Mouse (Mus musculus) liver, embryonic 13.5 days (tissue): Measurements from ENCODE around the gene Dgki. TPM values are rescaled to one million over a fixed set of nuclear protein-coding genes. Genes with fewer than 3 reads are reported as not detected.

ENCODE experiments used
- ATAC-seq: fragments of 200-750 bp; cut with Nextera tagmentation; 2 replicates; pipeline ENCODE4 v1.8.0; 2017; ENCODE audit warnings: low read depth, mild to moderate bottlenecking, moderate number of reproducible peaks, moderate library complexity
- DNase-seq: peaks from one replicate; pipeline ENCODE4 v3.0.0; 2022
- H3K27ac ChIP-seq: fragments of 300-500 bp; sonication (generic); 2 replicates; pipeline ENCODE4 v1.5.1; 2015; ENCODE audit warnings: moderate library complexity, mild to moderate bottlenecking, inconsistent platforms
- H3K27me3 ChIP-seq: fragments of 300-500 bp; sonication (generic); 2 replicates; pipeline ENCODE4 v1.6.1; 2015; ENCODE audit warnings: mild to moderate bottlenecking, inconsistent platforms
- H3K36me3 ChIP-seq: fragments of 300-500 bp; sonication (generic); 2 replicates; pipeline ENCODE4 v1.6.1; 2015; ENCODE audit warnings: mild to moderate bottlenecking, inconsistent platforms
- H3K4me1 ChIP-seq: fragments of 300-500 bp; sonication (generic); replicated peaks from 2 replicates; pipeline ENCODE4 v1.6.1; 2015; ENCODE audit warnings: inconsistent platforms
- H3K4me2 ChIP-seq: fragments of 300-500 bp; sonication (generic); 2 replicates; pipeline ENCODE4 v1.6.1; 2015; ENCODE audit warnings: inconsistent platforms, mild to moderate bottlenecking, moderate library complexity
- H3K4me3 ChIP-seq: fragments of 300-500 bp; sonication (generic); replicated peaks from 2 replicates; pipeline ENCODE4 v1.5.1; 2015; ENCODE audit warnings: mild to moderate bottlenecking, inconsistent platforms
- H3K9ac ChIP-seq: fragments of 300-500 bp; sonication (generic); 2 replicates; pipeline ENCODE4 v1.6.1; 2015; ENCODE audit warnings: mild to moderate bottlenecking, inconsistent platforms
- H3K9me3 ChIP-seq: fragments of 300-500 bp; sonication (generic); replicated peaks from 2 replicates; pipeline ENCODE4 v1.6.1; 2016; ENCODE audit warnings: inconsistent platforms
- WGBS: fragments of 180-500 bp; shearing (Covaris S2); methylation state at CpG from one replicate; pipeline ENCODE4 v1.1.7; 2015; ENCODE audit not compliant: insufficient replicate concordance; 5-methylcytosine and 5-hydroxymethylcytosine counted together
- polyA plus RNA-seq: library from polyadenylated mRNA; unstranded; fragments of >200 nt; fragmentation: Nextera tagmentation; extraction: Ambion mirVana; gene quantifications from 2 replicates; pipeline ENCODE4 v1.2.1, GENCODE M21; 2015

The Dgki gene
- polyA plus RNA-seq, 1 experiment from 2014 or later, result 0.06 TPM

DNA sequence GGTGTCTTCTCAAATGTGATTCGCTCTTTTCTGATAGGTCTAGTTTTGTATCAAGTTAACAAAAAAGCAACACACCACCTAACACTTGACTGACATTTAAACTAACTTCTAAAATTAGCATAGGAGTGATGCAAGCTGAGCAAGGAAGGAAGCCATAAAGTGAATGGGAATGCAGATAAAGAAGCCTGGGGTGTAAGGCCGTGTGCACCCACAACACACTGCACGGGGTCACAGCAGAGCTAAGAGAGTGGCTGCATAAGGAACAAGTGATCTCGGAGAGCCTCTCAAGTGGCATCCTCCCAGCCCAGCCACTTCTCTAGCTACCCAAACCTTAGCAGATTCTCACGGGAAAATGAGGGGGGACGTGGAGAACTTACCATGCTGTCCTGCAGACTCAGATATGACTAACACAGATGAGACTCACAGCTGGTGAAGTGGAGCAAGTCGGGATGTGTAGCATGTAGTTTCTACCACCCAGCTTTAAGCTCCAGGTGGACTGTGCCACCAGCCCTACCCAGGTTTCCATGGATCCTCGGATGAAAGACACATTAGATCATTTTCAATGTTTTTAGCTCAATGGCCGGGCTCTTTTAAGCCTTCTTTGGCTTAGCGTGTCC is 38.6 kb downstream of the Dgki start:
- H3K9ac ChIP-seq, result no peak overlapping the region
- no peak overlapping the region for H3K4me3 ChIP-seq
- WGBS, result 40% methylated on average over 10 of the region's 10 CpGs
- no peak overlapping the region for H3K4me2 ChIP-seq
- H3K9me3 ChIP-seq, result no peaks in the 10 kb centered on the region
- DNase-seq, result no peak
- H3K27me3 ChIP-seq, result no peaks in the 10 kb centered on the region
- H3K4me1 ChIP-seq, result no peaks in the 10 kb centered on the region
- H3K36me3 ChIP-seq, result no peaks in the 10 kb centered on the region
- no peak for ATAC-seq
- no peak overlapping the region for H3K27ac ChIP-seq

DNA sequence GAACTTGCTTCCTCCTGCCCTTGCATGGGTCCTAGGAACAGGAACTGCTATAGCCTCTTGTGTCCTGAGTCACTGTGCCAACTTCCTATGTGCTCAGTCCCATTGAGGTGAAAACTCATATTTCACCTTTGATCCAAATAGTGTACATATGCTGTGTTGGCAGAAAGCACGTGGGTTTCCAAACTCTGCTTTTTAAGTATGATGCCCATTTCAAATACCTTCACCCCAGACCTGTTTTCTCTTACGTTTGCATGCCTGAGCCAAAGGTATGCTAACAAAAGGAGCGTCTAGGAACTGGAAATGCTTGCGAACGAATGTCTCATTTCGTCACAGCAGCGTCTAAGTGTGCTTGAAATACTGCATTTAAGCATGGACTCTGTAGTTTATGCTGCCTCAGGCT is 41.3 kb downstream of the Dgki start:
- no peaks in the 10 kb centered on the region for H3K4me1 ChIP-seq
- no peak for ATAC-seq
- no peaks in the 10 kb centered on the region for H3K27me3 ChIP-seq
- no peak overlapping the region for H3K4me2 ChIP-seq
- WGBS, result 59% methylated on average over 7 of the region's 7 CpGs
- H3K9me3 ChIP-seq, result no peaks in the 10 kb centered on the region
- no peak for DNase-seq
- no peak overlapping the region for H3K27ac ChIP-seq
- no peaks in the 10 kb centered on the region for H3K36me3 ChIP-seq
- no peak overlapping the region for H3K9ac ChIP-seq
- no peak overlapping the region for H3K4me3 ChIP-seq

DNA sequence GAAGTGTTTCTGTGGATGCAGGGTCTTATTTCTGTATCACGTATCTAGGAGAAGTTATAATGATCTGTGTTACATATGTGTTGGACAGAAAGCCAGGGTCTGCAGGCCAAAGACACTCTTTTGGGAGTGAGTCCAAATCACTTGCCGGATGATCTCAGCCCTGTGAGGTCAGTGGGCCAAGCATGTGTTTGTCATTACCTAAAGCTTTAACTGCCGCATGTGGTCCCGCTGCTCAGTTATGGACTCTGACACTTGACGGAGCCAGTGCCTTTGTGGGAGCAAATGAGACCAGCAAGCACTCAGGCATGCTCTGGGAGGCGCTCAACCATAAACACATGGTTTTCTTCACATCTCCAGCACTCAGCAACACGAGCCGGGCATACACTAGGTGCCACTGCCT is 45.8 kb downstream of the Dgki start:
- 67% methylated on average over 8 of the region's 8 CpGs for WGBS
- H3K4me1 ChIP-seq, result no peaks in the 10 kb centered on the region
- H3K36me3 ChIP-seq, result no peaks in the 10 kb centered on the region
- no peak overlapping the region for H3K4me3 ChIP-seq
- DNase-seq (no peak), ATAC-seq (no peak)
- no peak overlapping the region for H3K27ac ChIP-seq
- no peak overlapping the region for H3K4me2 ChIP-seq
- H3K9ac ChIP-seq, result no peak overlapping the region
- H3K27me3 ChIP-seq, result no peaks in the 10 kb centered on the region
- H3K9me3 ChIP-seq, result no peaks in the 10 kb centered on the region

DNA sequence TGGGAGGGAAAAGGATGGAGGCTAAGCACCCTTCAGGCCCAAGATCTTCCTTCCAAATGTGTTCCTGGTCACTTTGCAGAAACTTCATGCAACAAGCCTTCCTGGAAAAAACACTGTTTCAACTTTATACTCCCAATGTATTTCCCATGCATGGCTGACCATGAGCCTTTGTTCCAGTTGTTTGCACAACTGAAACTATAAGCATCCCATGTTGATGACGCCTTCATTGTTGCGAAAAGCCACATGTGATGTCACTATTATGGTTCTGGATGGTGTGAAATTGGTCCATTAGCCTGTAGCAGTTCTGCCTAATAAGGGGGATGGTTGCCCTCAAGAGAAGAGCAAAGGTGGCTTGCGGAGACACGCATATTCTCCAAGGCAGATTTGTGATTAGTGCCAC is 47.4 kb downstream of the Dgki start:
- WGBS, result 83% methylated on average over 4 of the region's 4 CpGs
- H3K9me3 ChIP-seq, result no peaks in the 10 kb centered on the region
- no peaks in the 10 kb centered on the region for H3K4me1 ChIP-seq
- no peaks in the 10 kb centered on the region for H3K27me3 ChIP-seq
- no peak overlapping the region for H3K27ac ChIP-seq
- no peak overlapping the region for H3K9ac ChIP-seq
- DNase-seq (no peak), ATAC-seq (no peak)
- H3K36me3 ChIP-seq, result no peaks in the 10 kb centered on the region
- H3K4me3 ChIP-seq, result no peak overlapping the region
- H3K4me2 ChIP-seq, result no peak overlapping the region

DNA sequence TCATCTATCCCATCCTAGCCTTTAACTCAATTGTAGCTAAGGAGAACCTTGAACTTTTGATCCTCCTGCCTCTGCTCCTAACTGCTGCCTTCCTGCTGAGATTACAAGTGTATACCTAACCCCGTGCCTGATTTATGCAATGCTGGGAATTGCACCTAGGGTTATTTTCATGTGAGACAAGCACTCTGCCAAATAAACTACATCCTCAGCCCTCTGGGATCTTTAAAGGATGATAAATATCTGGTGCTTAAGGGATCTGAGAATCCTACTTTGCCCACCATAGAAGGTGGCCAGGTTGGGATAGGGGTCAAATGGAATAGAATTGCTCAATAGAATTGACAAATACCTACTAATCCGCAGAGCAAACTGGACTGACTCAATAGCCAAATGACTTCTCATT is 49.3 kb downstream of the Dgki start:
- no peaks in the 10 kb centered on the region for H3K27me3 ChIP-seq
- 58% methylated on average over 2 of the region's 2 CpGs for WGBS
- no peak overlapping the region for H3K4me3 ChIP-seq
- H3K27ac ChIP-seq, result no peak overlapping the region
- DNase-seq (no peak), ATAC-seq (no peak)
- no peaks in the 10 kb centered on the region for H3K36me3 ChIP-seq
- no peak overlapping the region for H3K9ac ChIP-seq
- H3K4me1 ChIP-seq, result no peaks in the 10 kb centered on the region
- no peak overlapping the region for H3K4me2 ChIP-seq
- no peaks in the 10 kb centered on the region for H3K9me3 ChIP-seq

DNA sequence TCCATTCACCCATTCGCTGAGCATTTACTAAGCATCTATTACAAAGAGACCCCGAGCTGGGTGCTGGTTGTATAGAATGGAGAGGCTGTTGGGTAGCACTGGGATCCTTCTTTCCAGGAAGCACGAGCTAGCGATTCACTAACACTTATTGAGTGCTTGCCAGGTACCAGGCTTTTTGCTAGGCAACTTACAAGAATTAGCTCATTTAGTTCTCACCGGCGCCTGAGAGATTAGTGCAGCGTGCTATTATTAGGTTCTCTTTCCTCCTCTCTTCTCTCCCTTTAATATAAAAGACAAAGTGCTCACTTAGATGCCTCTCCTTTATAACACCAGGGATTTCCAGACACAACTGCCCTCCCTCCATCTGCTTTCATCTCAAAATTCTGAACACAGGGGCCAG is 54.2 kb downstream of the Dgki start:
- Histone ChIP-seq H3K4me1 (no peaks in the 10 kb centered on the region), H3K9ac (no peak overlapping the region), H3K27me3 (no peaks in the 10 kb centered on the region), H3K27ac (no peak overlapping the region), H3K4me3 (no peak overlapping the region), H3K36me3 (no peaks in the 10 kb centered on the region), H3K9me3 (no peaks in the 10 kb centered on the region), H3K4me2 (no peak overlapping the region)
- ATAC-seq (no peak), DNase-seq (no peak)
- 75% methylated on average over 7 of the region's 7 CpGs for WGBS

DNA sequence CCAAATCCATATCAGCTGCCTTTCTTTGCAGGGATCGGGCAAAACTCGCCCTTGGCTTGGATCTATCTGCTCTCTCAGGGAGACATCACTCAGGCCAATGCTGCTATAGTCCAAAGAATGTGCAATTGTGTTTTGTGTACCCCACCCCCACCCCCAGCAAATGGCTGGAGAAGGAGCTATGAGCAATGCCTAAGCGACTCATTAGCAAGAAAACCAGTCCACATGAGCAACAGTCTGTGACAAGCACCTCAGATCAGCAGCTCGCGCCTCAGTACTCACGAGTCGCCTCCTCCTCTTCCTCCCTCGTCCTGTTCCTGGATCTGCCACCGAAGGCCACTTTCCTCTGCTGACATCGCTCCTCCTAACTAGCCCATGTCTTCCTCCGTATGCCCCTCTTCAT is 55.9 kb downstream of the Dgki start:
- Histone ChIP-seq H3K27ac (no peak overlapping the region), H3K4me3 (no peak overlapping the region), H3K9me3 (no peaks in the 10 kb centered on the region), H3K4me2 (no peak overlapping the region), H3K9ac (no peak overlapping the region), H3K4me1 (no peaks in the 10 kb centered on the region), H3K36me3 (no peaks in the 10 kb centered on the region), H3K27me3 (no peaks in the 10 kb centered on the region)
- DNase-seq, result no peak
- whole genome bisulfite sequencing, result 67% methylated on average over 11 of the region's 11 CpGs
- ATAC-seq, result no peak

DNA sequence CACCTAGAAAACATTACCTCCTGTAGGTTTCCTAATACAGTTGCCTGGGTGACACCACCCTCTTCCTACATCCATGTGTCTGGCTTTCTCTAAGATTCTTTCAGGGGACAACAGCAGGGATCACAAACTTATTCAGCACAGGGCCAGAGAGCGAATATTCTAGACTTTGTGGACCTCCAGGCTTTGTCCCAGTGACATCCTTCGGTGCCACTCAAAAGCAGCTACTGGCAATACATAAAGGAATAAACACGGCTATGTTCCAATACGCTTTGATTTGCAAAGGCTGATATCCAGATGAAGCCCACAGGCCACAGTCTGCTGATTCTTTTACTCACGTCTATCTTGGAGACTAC is 57.2 kb downstream of the Dgki start:
- Histone ChIP-seq H3K27me3 (no peaks in the 10 kb centered on the region), H3K9ac (no peak overlapping the region), H3K4me2 (no peak overlapping the region), H3K4me3 (no peak overlapping the region), H3K4me1 (no peaks in the 10 kb centered on the region), H3K27ac (no peak overlapping the region), H3K9me3 (no peaks in the 10 kb centered on the region), H3K36me3 (no peaks in the 10 kb centered on the region)
- ATAC-seq (no peak), DNase-seq (no peak)
- 70% methylated on average over 5 of the region's 5 CpGs for WGBS

DNA sequence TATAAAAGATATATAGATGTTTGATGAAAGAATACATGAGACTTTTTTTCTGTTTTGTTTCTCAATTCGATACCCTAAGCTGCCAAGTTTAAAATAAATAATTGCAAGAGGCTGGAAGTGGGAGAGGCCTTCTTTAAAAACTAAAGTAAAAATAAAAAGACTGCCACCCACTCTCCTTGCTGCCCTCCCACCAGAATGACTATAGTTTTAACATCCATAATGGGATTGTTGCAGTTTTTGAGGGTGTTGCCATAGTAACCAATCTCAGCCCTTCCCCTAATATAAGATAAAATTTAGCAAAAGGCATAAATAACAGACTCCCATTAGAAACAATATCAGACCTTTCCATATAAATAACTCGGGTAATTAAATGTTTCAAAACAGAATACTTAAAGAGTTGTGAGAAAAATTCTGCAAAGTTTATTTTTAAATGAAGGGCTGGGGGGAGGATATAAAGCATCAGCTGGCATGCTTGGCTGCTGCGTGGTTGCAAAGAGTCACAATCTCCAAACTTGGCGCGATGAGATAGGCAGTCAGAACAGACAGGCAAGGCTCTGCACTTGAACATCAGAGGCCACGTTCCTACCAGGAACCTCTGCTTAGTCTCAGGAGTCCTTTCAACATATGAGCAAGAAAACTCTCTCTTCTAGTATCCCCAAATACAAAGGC is 57.8 kb downstream of the Dgki start:
- DNase-seq (no peak), ATAC-seq (no peak)
- no peaks in the 10 kb centered on the region for H3K36me3 ChIP-seq
- H3K27ac ChIP-seq, result no peak overlapping the region
- H3K27me3 ChIP-seq, result no peaks in the 10 kb centered on the region
- no peaks in the 10 kb centered on the region for H3K9me3 ChIP-seq
- no peaks in the 10 kb centered on the region for H3K4me1 ChIP-seq
- no peak overlapping the region for H3K9ac ChIP-seq
- H3K4me2 ChIP-seq, result no peak overlapping the region
- WGBS, result 66% methylated on average over 6 of the region's 6 CpGs
- H3K4me3 ChIP-seq, result no peak overlapping the region

DNA sequence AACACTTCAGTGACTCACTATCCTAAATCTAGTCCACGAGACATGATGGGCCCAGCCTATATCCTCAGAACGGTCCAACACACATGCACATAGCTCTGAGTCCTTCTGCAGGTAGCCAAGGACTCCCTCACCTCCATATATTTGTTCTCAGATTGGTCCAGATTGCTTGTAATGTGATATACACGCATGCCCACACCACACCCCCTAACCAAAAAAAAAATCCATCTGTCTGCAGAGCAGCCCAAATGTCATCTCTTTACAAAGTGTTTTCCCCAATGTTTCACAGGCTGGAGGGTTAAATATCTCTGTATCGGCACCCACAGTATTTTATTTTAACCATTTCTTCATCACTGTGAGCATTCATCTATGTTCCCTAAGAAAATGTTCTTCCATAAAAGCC is 58.5 kb downstream of the Dgki start:
- Histone ChIP-seq H3K27me3 (no peaks in the 10 kb centered on the region), H3K4me3 (no peak overlapping the region), H3K27ac (no peak overlapping the region), H3K4me1 (no peaks in the 10 kb centered on the region), H3K9me3 (no peaks in the 10 kb centered on the region), H3K36me3 (no peaks in the 10 kb centered on the region), H3K9ac (no peak overlapping the region), H3K4me2 (no peak overlapping the region)
- no peak for DNase-seq
- no peak for ATAC-seq
- whole genome bisulfite sequencing, result 68% methylated on average over 4 of the region's 4 CpGs

DNA sequence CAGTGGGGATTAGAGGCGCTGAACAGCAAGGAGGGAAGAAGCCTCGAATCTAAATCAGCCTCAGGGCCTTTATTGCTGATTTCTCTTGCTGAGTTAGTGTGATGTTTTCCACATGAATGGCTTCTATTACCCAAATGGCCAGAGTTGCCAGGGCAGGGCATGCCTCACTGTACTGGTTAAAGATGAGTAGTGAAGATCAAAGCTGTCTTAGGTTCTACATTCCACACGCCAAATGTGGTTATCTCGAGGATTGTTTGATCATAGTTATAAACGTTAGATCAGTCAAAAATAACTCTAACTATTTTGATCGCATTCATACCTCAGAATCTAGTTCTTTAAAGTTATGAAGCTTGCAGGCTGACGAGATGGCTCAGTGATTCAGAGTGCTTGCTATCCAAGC is 59.8 kb downstream of the Dgki start:
- no peak for ATAC-seq
- H3K4me3 ChIP-seq, result no peak overlapping the region
- WGBS, result 66% methylated on average over 7 of the region's 7 CpGs

DNA sequence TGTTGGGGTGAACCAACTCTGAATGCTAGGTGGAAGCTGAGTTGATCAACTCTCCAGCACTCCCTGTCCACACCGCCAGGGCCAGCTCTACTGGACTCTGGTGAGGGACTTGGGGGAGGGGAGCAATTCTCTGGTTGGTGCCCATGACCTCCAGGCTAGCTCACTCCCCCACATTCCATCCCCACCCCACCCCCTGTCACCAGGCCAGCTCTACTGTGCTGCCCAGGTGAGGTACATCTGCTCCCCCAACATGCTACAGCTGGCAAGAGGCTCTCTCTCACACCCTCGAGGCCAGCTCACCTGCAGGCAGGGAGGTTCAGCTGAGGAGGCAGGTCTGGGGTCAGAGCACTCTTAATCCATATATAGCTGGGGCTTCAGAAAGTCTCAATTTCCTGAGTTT is 63.1 kb downstream of the Dgki start:
- Histone ChIP-seq H3K4me3 (no peak overlapping the region), H3K4me1 (no peaks in the 10 kb centered on the region), H3K27me3 (no peaks in the 10 kb centered on the region), H3K36me3 (no peaks in the 10 kb centered on the region), H3K9me3 (no peaks in the 10 kb centered on the region), H3K9ac (no peak overlapping the region), H3K27ac (no peak overlapping the region), H3K4me2 (no peak overlapping the region)
- WGBS, result 57% methylated on average over 2 of the region's 2 CpGs
- ATAC-seq (no peak), DNase-seq (no peak)

More for the DNA sequence above, 59.8 kb downstream of the Dgki start:
- Histone ChIP-seq H3K27ac (no peak overlapping the region), H3K36me3 (no peaks in the 10 kb centered on the region), H3K4me1 (no peaks in the 10 kb centered on the region), H3K9me3 (no peaks in the 10 kb centered on the region), H3K27me3 (no peaks in the 10 kb centered on the region), H3K4me2 (no peak overlapping the region), H3K9ac (no peak overlapping the region)
- no peak for DNase-seq
